Mouse (Mus musculus) G1E (cell line): ENCODE results near the gene Adgrl3. TPM values are rescaled to one million over a fixed set of nuclear protein-coding genes. Genes with fewer than 3 reads are reported as not detected.

Experiments
- ATAC-seq: 2 replicates; pipeline ENCODE4 v1.8.0; 2016; ENCODE audit warnings: mild to moderate bottlenecking; ENCODE audit not compliant: insufficient number of reproducible peaks, poor library complexity, low FRiP score, severe bottlenecking; ENCODE audit errors: extremely low read depth
- DNase-seq: peaks from one replicate; pipeline ENCODE4 v3.0.0; 2012; ENCODE audit warnings: low spot score
- H3K27me3 ChIP-seq: 2 replicates; pipeline ENCODE4 v1.6.1; 2012; ENCODE audit warnings: mild to moderate bottlenecking, low read length, inconsistent platforms; ENCODE audit not compliant: insufficient read depth
- H3K36me3 ChIP-seq: replicated peaks from 2 replicates; pipeline ENCODE3; 2012; ENCODE audit warnings: mild to moderate bottlenecking, inconsistent platforms
- H3K4me1 ChIP-seq: 2 replicates; pipeline ENCODE4 v1.6.1; 2012; ENCODE audit warnings: low read depth, low read length, inconsistent platforms, mixed read lengths; ENCODE audit not compliant: insufficient read depth
- H3K4me3 ChIP-seq: 2 replicates; pipeline ENCODE4 v1.5.1; 2012; ENCODE audit warnings: low read depth, mild to moderate bottlenecking, inconsistent platforms, low read length, moderate library complexity, mixed read lengths
- H3K9me3 ChIP-seq: replicated peaks from 2 replicates; pipeline ENCODE4 v1.6.1; 2012; ENCODE audit warnings: inconsistent platforms
- CTCF ChIP-seq: IDR thresholded peaks from 2 replicates; pipeline ENCODE4 v1.5.1; 2012; ENCODE audit warnings: low read depth, low read length, inconsistent platforms, mixed read lengths
- GATA1 ChIP-seq: IDR thresholded peaks from 2 replicates; pipeline ENCODE4 v1.6.1; 2012; ENCODE audit warnings: borderline replicate concordance, low read length, inconsistent platforms, mixed read lengths
- GATA2 ChIP-seq: IDR thresholded peaks from 2 replicates; pipeline ENCODE4 v1.6.1; 2012; ENCODE audit warnings: low read depth, low read length, inconsistent platforms, borderline replicate concordance
- POLR2AphosphoS5 ChIP-seq: IDR thresholded peaks from 2 replicates; pipeline ENCODE4 v1.6.1; 2012; ENCODE audit warnings: low read depth, low read length, inconsistent platforms; ENCODE audit not compliant: insufficient replicate concordance
- TAL1 ChIP-seq: conservative IDR thresholded peaks from 2 replicates; pipeline ENCODE4 v1.6.1; 2012; ENCODE audit warnings: low read depth, low read length, inconsistent platforms, mixed read lengths
- polyA plus RNA-seq: library from polyadenylated mRNA; stranded (reverse); fragments of >175 nt; gene quantifications from 2 replicates; pipeline ENCODE4 v1.2.3, GENCODE M21; 2012
- total RNA-seq, 2 experiments: library from RNA; stranded (forward) in 1 of 2; stranded (reverse) in 1 of 2; fragments of 200-1000 nt in 1 of 2; fragments of >200 nt in 1 of 2; fragmentation: Nextera tagmentation in 1 of 2; gene quantifications; 2 replicates each; pipeline ENCODE4 v1.2.3; 2014 to 2017

The Adgrl3 gene
- total and polyA plus RNA-seq, 3 experiments = 0.98 TPM; not detected in 2

DNA sequence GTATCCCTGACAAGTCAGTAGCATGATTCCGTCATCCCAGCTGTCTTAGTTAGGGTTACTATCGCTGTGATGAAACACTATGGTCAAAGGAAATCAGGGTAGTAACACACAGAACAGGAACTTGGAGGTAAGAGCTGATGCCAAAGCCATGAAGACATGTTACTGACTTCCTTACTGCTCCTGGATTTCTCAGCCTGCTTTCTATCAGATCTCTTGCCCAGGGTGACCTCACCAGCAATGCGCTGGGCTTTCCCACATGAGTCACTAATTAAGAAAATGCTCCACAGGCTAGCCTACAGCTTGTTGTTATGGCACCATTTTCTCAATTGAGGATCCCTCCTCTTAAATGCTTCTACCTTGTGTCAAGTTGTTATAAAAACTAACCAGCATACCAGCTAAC lies 481.1 kb downstream of the Adgrl3 start:
- Histone ChIP-seq H3K9me3 (no peaks in the 10 kb centered on the region; the same call in 1 of the 2 replicates), H3K4me1 (no peaks in the 10 kb centered on the region), H3K27me3 (no peaks in the 10 kb centered on the region), H3K4me3 (no peak overlapping the region), H3K36me3 (no peaks in the 10 kb centered on the region)
- no peak for TF ChIP-seq TAL1
- no peak for TF ChIP-seq GATA2
- TF ChIP-seq GATA1 = no peak
- ATAC-seq (no peak), DNase-seq (no peak)

DNA sequence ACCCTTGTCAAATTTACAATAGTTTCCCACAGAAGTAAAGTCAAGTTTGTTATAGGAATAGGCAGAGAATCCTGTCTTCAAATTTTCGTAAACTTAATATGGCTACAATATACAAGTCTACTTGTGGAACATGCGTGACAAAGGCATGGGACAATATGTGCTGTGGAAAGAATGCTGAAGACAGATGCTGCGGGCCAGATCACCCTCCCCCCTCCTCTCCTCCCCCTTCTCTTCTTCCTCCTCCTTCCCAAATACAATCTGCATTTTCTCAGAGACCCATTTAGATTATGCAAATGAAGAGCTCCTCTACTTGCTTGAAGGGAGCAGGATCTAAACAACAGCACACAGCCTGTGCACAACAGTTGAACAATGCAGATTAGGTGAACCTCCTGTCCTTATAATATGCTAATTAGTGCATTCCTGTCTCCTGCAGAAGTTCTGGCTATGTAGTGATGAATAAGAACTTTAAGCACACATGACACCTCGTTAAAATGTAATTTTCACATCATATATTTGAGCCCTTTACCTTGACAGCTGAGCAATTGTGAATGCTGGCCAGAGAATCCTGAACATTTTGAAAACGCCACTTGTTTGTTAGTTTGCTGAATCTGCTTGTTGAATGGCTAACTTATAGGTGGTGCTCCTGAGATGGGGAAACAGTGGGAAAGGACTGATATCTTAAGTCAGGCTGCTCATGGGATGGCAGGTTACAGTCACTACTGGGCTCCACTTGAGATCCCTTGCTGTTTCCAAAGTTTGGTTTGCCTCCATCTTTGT lies 499.0 kb downstream of the Adgrl3 start:
- H3K4me1 ChIP-seq = no peaks in the 10 kb centered on the region
- H3K36me3 ChIP-seq = no peaks in the 10 kb centered on the region
- no peaks in the 10 kb centered on the region for H3K27me3 ChIP-seq
- no peak for TF ChIP-seq TAL1
- H3K4me3 ChIP-seq = no peak overlapping the region
- no peak for ATAC-seq
- no peaks in the 10 kb centered on the region for H3K9me3 ChIP-seq
- DNase-seq = no peak

DNA sequence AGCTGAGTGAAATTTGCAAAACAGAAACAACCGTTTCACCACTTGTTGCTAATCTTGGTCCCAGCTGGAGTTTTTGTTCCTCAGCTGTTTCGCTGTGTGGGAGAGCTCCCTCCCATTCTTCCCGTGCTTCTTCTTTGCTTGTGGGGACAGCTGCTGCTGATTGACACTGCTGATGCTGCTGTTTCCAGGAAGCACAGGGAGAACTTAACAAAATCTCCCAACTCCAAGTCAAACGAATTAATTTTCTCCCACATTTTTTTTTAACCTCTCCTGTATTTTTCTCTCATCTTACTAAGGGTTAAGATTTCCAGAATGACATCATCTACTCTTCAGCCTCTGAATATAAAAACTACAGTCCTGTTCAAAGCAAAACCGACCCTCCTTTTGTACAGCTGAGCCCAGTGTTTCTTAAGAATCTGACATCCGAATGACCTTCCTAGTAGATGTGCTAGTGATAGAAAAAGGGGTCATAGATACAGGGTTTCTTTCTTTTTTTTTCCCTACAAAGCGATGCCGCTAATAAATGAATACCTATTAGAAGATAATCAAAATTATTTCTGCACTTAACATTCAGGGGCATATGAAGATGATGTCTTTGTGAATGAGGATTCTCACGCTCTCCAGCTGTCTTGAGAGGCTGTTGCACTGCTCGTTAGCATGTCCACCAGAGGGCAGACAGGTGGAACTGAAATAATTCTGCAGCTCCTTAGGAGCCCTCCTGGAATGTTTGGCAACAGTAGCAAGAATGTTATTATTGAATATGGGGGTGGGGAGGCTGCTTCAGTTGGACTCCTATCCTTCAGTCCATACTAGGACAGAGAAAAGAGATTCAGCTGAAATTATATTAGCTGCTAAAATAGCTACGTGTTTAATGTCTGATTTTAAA lies 499.8 kb downstream of the Adgrl3 start:
- no peak overlapping the region for H3K4me3 ChIP-seq
- H3K9me3 ChIP-seq = no peaks in the 10 kb centered on the region
- H3K4me1 ChIP-seq = no peaks in the 10 kb centered on the region
- no peaks in the 10 kb centered on the region for H3K27me3 ChIP-seq
- ATAC-seq (no peak), DNase-seq (no peak)
- H3K36me3 ChIP-seq = no peaks in the 10 kb centered on the region
- no peak for TF ChIP-seq CTCF
- TF ChIP-seq POLR2AphosphoS5 = no peak
- TF ChIP-seq GATA1 = no peak
- no peak for TF ChIP-seq TAL1
- no peak for TF ChIP-seq GATA2

DNA sequence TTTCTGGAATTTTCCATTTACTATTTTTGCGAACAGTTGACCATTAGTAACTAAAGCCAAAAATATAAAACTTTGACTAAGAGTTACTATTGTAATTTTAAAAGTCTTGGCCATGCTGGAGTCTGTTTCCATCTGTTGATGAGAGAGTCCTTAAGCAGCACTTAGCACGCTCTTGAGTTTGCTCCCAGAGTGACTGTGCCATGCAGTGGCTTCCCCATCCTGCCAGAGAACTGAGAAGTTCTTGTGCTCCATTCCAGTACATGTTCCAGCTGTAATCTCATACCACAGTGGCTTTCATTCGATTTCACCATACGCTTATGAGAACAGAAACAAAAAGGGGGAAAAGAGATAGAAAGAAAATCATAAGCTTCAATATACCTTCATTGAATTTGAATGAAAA lies 502.8 kb downstream of the Adgrl3 start:
- no peaks in the 10 kb centered on the region for H3K27me3 ChIP-seq
- ATAC-seq = no peak
- TF ChIP-seq GATA1 (no peak), TAL1 (no peak), POLR2AphosphoS5 (no peak), GATA2 (no peak), CTCF (no peak)

DNA sequence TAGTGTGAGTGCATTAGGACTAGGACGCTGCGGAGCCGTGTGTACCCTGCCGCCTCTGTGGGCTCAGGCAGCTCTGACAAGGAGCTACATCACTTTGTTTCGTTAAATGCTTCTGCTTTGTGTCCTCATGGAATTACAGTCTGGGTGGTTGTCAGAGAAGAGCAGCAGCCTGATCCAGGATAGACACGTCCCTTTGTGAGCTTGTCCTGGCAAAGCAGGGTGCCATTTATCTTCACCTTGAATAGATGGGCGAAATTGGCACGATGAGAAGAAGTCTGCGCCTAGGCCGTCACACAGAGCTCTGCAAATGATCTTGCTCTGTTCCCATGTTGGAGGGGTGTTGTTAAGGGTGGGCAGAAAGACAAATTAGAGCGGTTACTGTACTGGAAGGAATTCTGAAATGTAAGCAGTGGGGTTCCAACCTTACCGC lies 504.6 kb downstream of the Adgrl3 start:
- no peaks in the 10 kb centered on the region for H3K9me3 ChIP-seq
- H3K36me3 ChIP-seq = no peaks in the 10 kb centered on the region
- no peak for ATAC-seq
- DNase-seq = no peak
- H3K27me3 ChIP-seq = no peaks in the 10 kb centered on the region
- TF ChIP-seq GATA1 (no peak), TAL1 (no peak), CTCF (no peak), POLR2AphosphoS5 (no peak), GATA2 (no peak)
- H3K4me3 ChIP-seq = no peak overlapping the region
- H3K4me1 ChIP-seq = no peaks in the 10 kb centered on the region

More for the DNA sequence above, 502.8 kb downstream of the Adgrl3 start:
- Histone ChIP-seq H3K9me3 (no peaks in the 10 kb centered on the region), H3K36me3 (no peaks in the 10 kb centered on the region), H3K4me1 (no peaks in the 10 kb centered on the region), H3K4me3 (no peak overlapping the region)
- no peak for DNase-seq

DNA sequence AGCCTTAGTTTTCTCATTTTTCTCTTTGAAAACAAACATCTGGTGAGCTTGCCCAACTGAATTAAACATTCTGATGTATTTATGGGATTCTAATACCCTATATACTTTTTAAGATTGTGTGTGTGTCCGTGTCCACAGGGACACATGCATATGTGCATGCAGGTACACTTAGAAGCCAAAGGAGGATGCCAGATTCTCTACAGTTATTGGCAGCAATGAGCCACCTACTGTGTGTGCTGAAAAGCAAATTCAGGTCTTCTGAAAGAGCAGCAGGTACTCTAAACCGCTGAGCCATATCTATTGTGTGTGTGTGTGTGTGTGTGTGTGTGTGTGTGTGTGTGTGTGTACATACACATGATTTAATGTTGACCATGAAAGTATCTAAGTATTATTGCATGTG lies 505.4 kb downstream of the Adgrl3 start:
- DNase-seq = no peak
- no peaks in the 10 kb centered on the region for H3K9me3 ChIP-seq
- H3K4me1 ChIP-seq = no peaks in the 10 kb centered on the region
- TF ChIP-seq GATA1 = no peak
- TF ChIP-seq CTCF = no peak
- no peak for TF ChIP-seq GATA2
- TF ChIP-seq POLR2AphosphoS5 = no peak
- no peak for TF ChIP-seq TAL1
- no peaks in the 10 kb centered on the region for H3K36me3 ChIP-seq
- H3K4me3 ChIP-seq = no peak overlapping the region
- H3K27me3 ChIP-seq = no peaks in the 10 kb centered on the region
- no peak for ATAC-seq

DNA sequence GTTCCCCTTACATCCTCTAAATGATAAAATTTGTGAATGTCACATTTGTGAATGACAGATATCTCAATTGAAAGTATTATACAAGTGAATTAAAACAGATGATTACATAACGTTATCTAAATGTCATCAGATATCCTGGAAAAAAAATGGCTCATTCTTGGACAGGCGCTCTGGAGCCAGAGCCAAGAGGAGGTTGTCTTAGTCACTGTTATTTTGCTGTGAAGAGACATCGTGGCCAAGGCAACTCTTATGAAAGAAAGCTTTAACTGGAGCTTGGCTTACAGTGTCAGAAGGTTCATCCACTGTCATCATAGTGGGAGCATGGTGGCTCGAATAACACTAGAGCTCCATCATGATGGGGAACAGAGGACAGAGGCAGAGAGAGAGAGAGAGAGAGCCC lies 511.7 kb downstream of the Adgrl3 start:
- no peaks in the 10 kb centered on the region for H3K9me3 ChIP-seq
- no peak overlapping the region for H3K4me3 ChIP-seq
- ATAC-seq (no peak), DNase-seq (no peak)
- TF ChIP-seq POLR2AphosphoS5 = no peak
- TF ChIP-seq GATA1 = no peak
- no peak for TF ChIP-seq TAL1
- TF ChIP-seq GATA2 = no peak
- TF ChIP-seq CTCF = no peak
- no peaks in the 10 kb centered on the region for H3K27me3 ChIP-seq
- no peaks in the 10 kb centered on the region for H3K36me3 ChIP-seq
- H3K4me1 ChIP-seq = no peaks in the 10 kb centered on the region
